Mouse (Mus musculus) liver, embryonic 16.5 days (tissue): ENCODE results near the gene Lig4. TPM values are rescaled to one million over a fixed set of nuclear protein-coding genes. Genes with fewer than 3 reads are reported as not detected.

Experiments
- ATAC-seq: fragments of 200-750 bp; cut with Nextera tagmentation; 2 replicates; pipeline ENCODE4 v1.8.0; 2017; ENCODE audit warnings: low read depth, mild to moderate bottlenecking, moderate number of reproducible peaks, moderate library complexity
- H3K27ac ChIP-seq: fragments of 300-500 bp; sonication (generic); 2 replicates; pipeline ENCODE4 v1.5.1; 2014; ENCODE audit warnings: mild to moderate bottlenecking, low read length
- H3K27me3 ChIP-seq: fragments of 300-500 bp; sonication (generic); 2 replicates; pipeline ENCODE4 v1.6.1; 2014; ENCODE audit warnings: low read depth, low read length, mixed read lengths; ENCODE audit not compliant: control insufficient read depth, insufficient read depth
- H3K36me3 ChIP-seq: fragments of 300-500 bp; sonication (generic); 2 replicates; pipeline ENCODE4 v1.6.1; 2014; ENCODE audit warnings: mild to moderate bottlenecking; ENCODE audit not compliant: control insufficient read depth, insufficient read depth
- H3K4me1 ChIP-seq: fragments of 300-500 bp; sonication (generic); 2 replicates; pipeline ENCODE4 v1.6.1; 2014; ENCODE audit warnings: low read depth, low read length, mixed read lengths; ENCODE audit not compliant: control insufficient read depth
- H3K4me2 ChIP-seq: fragments of 300-500 bp; sonication (generic); 2 replicates; pipeline ENCODE4 v1.6.1; 2014; ENCODE audit warnings: low read depth, low read length, mixed read lengths
- H3K4me3 ChIP-seq: fragments of 300-500 bp; sonication (generic); 2 replicates; pipeline ENCODE4 v1.5.1; 2014; ENCODE audit warnings: low read depth, mild to moderate bottlenecking, low read length
- H3K9ac ChIP-seq: fragments of 300-500 bp; sonication (generic); 2 replicates; pipeline ENCODE4 v1.6.1; 2014; ENCODE audit warnings: low read depth, low read length
- H3K9me3 ChIP-seq: fragments of 300-500 bp; sonication (generic); replicated peaks from 2 replicates; pipeline ENCODE4 v1.6.1; 2016; ENCODE audit warnings: low read length; ENCODE audit not compliant: control insufficient read depth
- WGBS: fragments of 180-500 bp; shearing (Covaris S2); extraction: QIAGEN DNeasy Blood & Tissue Kit; methylation state at CpG from one replicate; pipeline ENCODE4 v1.1.7; 2014; ENCODE audit not compliant: insufficient replicate concordance; 5-methylcytosine and 5-hydroxymethylcytosine counted together
- polyA plus RNA-seq: library from polyadenylated mRNA; unstranded; fragments of >200 nt; fragmentation: Nextera tagmentation; extraction: Ambion mirVana; gene quantifications from 2 replicates; pipeline ENCODE4 v1.2.1, GENCODE M21; 2015

The Lig4 gene
- polyA plus RNA-seq, 1 experiment from 2014 or later = 0.90 TPM

DNA sequence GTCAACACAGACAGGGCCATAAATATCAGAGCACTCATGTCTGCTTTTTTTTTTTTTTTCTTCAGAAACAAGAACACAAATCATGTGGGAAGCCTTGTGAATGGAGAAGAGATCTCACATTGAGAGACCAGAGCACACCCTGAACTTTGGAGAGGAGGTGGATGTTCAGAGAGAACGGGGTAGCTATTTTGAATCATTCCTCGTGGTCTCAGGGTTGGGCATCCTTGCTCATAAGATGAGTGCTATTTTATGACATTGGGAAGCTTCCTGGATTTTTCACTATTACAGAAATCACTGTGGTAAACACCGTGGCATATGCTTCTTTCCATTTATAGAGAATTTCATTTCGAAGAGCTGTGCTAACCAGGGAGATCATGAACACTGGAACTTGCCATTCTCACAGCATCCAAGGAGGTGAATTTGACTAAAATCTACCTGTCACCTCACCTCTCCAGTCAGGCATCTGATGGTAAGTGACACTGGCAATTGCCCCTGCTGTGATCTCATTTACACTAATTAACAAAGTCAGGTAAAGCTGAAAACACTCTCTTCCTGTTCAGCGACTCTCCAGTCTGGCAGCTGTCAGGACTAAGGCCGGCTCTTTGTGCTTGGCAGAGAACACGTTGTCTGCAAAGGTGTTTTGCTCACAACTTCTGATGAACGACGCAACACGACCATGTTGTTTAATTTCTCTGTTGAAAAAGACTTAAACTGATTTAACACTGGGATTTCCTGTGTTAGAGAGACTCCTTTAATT is 28.2 kb downstream of the Lig4 start:
- H3K27me3 ChIP-seq = no peaks in the 10 kb centered on the region
- H3K4me1 ChIP-seq = no peaks in the 10 kb centered on the region
- H3K4me2 ChIP-seq = no peak overlapping the region
- H3K27ac ChIP-seq = no peak overlapping the region
- WGBS = 51% methylated on average over 10 of the region's 10 CpGs
- no peak for ATAC-seq
- no peak overlapping the region for H3K9ac ChIP-seq
- no peak overlapping the region for H3K4me3 ChIP-seq
- H3K36me3 ChIP-seq = no peaks in the 10 kb centered on the region
- no peaks in the 10 kb centered on the region for H3K9me3 ChIP-seq

- no peaks in the 10 kb centered on the region; the same call in 1 of the 2 replicates for H3K4me1 ChIP-seq
- no peak overlapping the region for H3K4me2 ChIP-seq
- no peaks in the 10 kb centered on the region for H3K36me3 ChIP-seq
- H3K9ac ChIP-seq = no peak overlapping the region
- WGBS = 56% methylated on average over 7 of the region's 7 CpGs
- H3K9me3 ChIP-seq = no peaks in the 10 kb centered on the region
- no peak overlapping the region for H3K27ac ChIP-seq
- no peak overlapping the region for H3K4me3 ChIP-seq
- H3K27me3 ChIP-seq = no peaks in the 10 kb centered on the region
- ATAC-seq = no peak
Measured at GRCm38 (mm10) chr8:9935574-9935973, 41.9 kb downstream of the Lig4 start.

DNA sequence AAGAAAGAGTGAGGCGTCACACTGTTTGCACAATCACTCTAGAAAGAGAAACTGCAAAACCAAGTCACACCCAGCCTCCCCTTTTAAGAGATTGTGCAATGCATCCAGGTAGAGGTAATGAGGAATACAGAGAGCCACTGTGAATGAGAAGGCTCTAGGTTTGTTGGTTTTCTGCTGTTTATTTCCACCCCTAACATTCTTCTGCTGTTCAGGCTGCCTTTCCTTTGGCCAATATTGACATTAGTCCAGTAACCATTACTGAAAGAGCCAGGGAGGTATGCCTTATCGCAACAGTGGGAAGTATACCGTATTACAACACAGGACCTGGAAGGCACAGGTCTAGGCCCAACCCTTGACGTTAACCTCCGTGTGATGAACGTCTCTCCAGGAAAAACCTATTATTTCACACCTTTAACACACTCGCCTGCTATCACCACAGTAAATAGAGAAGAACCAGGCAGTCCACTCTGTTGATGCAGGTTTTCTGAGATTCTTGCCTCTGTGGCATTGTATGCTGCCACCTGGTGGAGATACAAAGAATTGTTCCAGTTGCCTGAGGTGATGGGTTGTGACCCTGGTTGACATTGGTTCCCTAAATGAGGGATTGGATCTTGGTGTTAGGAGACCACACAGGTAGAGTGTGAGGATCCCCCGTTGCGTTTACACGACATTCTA is 42.5 kb downstream of the Lig4 start:
- Histone ChIP-seq H3K4me3 (no peak overlapping the region), H3K27ac (no peak overlapping the region), H3K36me3 (no peaks in the 10 kb centered on the region), H3K4me1 (no peaks in the 10 kb centered on the region; the same call in 1 of the 2 replicates), H3K27me3 (no peaks in the 10 kb centered on the region), H3K4me2 (no peak overlapping the region), H3K9ac (no peak overlapping the region), H3K9me3 (no peaks in the 10 kb centered on the region)
- 21% methylated on average over 10 of the region's 10 CpGs for WGBS
- ATAC-seq = peak; percentile 83

GRCm38 (mm10) chr8:9932711-9933110 is 44.8 kb downstream of the Lig4 start:
- Histone ChIP-seq H3K36me3 (no peaks in the 10 kb centered on the region), H3K4me2 (no peak overlapping the region), H3K4me1 (no peaks in the 10 kb centered on the region; the same call in 1 of the 2 replicates), H3K27ac (no peak overlapping the region), H3K27me3 (no peaks in the 10 kb centered on the region), H3K9me3 (no peaks in the 10 kb centered on the region), H3K9ac (no peak overlapping the region), H3K4me3 (no peak overlapping the region)
- no peak for ATAC-seq

GRCm38 (mm10) chr8:9929746-9930445 is 47.6 kb downstream of the Lig4 start:
- 69% methylated on average over 14 of the region's 14 CpGs for WGBS
- H3K9me3 ChIP-seq = no peaks in the 10 kb centered on the region
- no peak overlapping the region for H3K27ac ChIP-seq
- no peaks in the 10 kb centered on the region; the same call in 1 of the 2 replicates for H3K4me1 ChIP-seq
- no peaks in the 10 kb centered on the region for H3K27me3 ChIP-seq
- no peak overlapping the region for H3K9ac ChIP-seq
- ATAC-seq = no peak
- H3K4me2 ChIP-seq = no peak overlapping the region
- no peaks in the 10 kb centered on the region for H3K36me3 ChIP-seq
- H3K4me3 ChIP-seq = no peak overlapping the region

Other genes starting within 250 kb of the Lig4 start
- 0.05 and 0.12 TPM in 2 replicates for gene Fam155a, start 206.5 kb downstream of the Lig4 start, polyA plus RNA-seq
- not detected in 2 replicates for gene Gm10217, start 113.4 kb downstream of the Lig4 start, polyA plus RNA-seq
- gene Abhd13, start within 50 bp of the Lig4 start, polyA plus RNA-seq = 4.2 and 4.4 TPM in 2 replicates
- 0.61 and 0.78 TPM in 2 replicates for gene Tnfsf13b, start 28.8 kb upstream of the Lig4 start, polyA plus RNA-seq
- gene Myo16, start 176.2 kb upstream of the Lig4 start, polyA plus RNA-seq = 0.02 TPM in 1 of 2 replicates, not detected in the other